ENCODE assay signal across 21 mouse cellular contexts in the genomic region with DNA sequence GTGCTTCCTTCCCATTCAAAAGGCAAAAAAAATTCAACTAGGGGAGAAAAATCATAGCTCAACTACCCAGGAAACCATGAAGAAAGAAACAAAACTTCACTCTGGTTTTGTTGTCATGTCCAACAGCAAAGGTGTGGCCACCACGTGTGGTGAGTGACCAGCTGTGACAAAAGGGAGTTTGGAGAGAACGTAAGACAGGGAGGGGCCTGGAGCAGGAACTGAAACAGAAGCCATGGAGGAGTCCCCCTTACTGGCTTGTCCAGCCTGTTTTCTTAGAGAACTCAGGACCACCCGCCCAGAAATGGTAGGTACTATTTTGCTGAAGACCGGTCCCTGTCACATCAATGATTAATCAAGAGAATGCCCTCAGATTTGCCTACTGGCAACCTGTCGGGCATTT.
"Had no signal": no experiment of that assay in that cellular context is flagged by ENCODE, and none has a peak within 500 bp of the region (broad histone marks: within the 10 kb centered on the region; RNA-seq: fewer than 3 reads in every experiment).

No protein-coding gene starts in this region.

- ATAC-seq: forebrain, embryonic 13.5 days; forebrain, embryonic 15.5 days; forebrain, embryonic 16.5 days had no signal

- DNase-seq: cerebellum, adult 2 months; cerebellum, adult 8-10 months; cerebellum, adult 9-10 months; cerebellum, adult 9-11 months; cerebellum, postnatal 10 days; cerebellum, postnatal 14 days; cerebellum, postnatal 25 days; cerebellum, postnatal 36 days; embryo, embryonic 11 days; forebrain, postnatal 0 days; gastrocnemius, adult 2 months; gastrocnemius, postnatal 10 days; gastrocnemius, postnatal 14 days; gastrocnemius, postnatal 25 days; gastrocnemius, postnatal 36 days; heart, adult 11 months; heart, adult 18-20 months; heart, adult 2 months had no signal
